Mouse (Mus musculus): ENCODE measurements around the gene Gata1. TPM values are rescaled to one million over a fixed set of nuclear protein-coding genes. Genes with fewer than 3 reads are reported as not detected.

Gata1 gene
- total RNA-seq, 2 experiments from 2014 or later = 0.14 TPM; not detected in 1

Other genes with a start within 250 kb of the Gata1 start
- 1 to 10 TPM; 5.4 to 5.7 TPM for gene Praf2, start 249.6 kb downstream of the Gata1 start, total RNA-seq (2021)
- gene Ccdc120, start 227.2 kb downstream of the Gata1 start, total RNA-seq (2021) = 1 to 10 TPM in 1 of 2 experiments, under 1 TPM in 1; 0.42 to 1.8 TPM
- 10 to 100 TPM; 14.3 to 17.3 TPM for gene Tfe3, start 215.5 kb downstream of the Gata1 start, total RNA-seq (2021)
- 10 to 100 TPM; 25.1 to 25.4 TPM for gene Gripap1, start 188.3 kb downstream of the Gata1 start, total RNA-seq (2021)
- gene Kcnd1, start 155.8 kb downstream of the Gata1 start, total RNA-seq (2021) = under 1 TPM; 0.19 to 0.28 TPM
- gene Otud5, start 136.7 kb downstream of the Gata1 start, total RNA-seq (2021) = 10 to 100 TPM; 26.1 to 27.8 TPM
- 1 to 10 TPM; 2.4 to 3.3 TPM for gene Pim2, start 99.8 kb downstream of the Gata1 start, total RNA-seq (2021)
- gene Slc35a2, start 94.0 kb downstream of the Gata1 start, total RNA-seq (2021) = 10 to 100 TPM; 13.2 to 16.7 TPM
- gene Pqbp1, start 78.8 kb downstream of the Gata1 start, total RNA-seq (2021) = 10 to 100 TPM; 22.2 to 22.4 TPM
- 10 to 100 TPM; 44.5 to 49.0 TPM for gene Timm17b, start 78.7 kb downstream of the Gata1 start, total RNA-seq (2021)
- gene Gm10491, start 70.2 kb downstream of the Gata1 start, total RNA-seq (2021) = not detected
- not detected for gene Gm10490, start 68.5 kb downstream of the Gata1 start, total RNA-seq (2021)
- under 1 TPM in 1 of 2 experiments, not detected in 1; 0.25 TPM for gene Pcsk1n, start 58.2 kb downstream of the Gata1 start, total RNA-seq (2021)
- not detected for gene Eras, start 49.5 kb downstream of the Gata1 start, total RNA-seq (2021)
- 10 to 100 TPM; 11.1 to 11.8 TPM for gene Hdac6, start 30.2 kb downstream of the Gata1 start, total RNA-seq (2021)
- gene Glod5, start 40.4 kb upstream of the Gata1 start, total RNA-seq (2021) = not detected
- 1 to 10 TPM; 4.8 to 5.1 TPM for gene Suv39h1, start 96.7 kb upstream of the Gata1 start, total RNA-seq (2021)
- gene Was, start 112.4 kb upstream of the Gata1 start, total RNA-seq (2021) = 1 to 10 TPM; 1.9 to 2.5 TPM
- 10 to 100 TPM; 39.4 to 44.4 TPM for gene Wdr13, start 154.8 kb upstream of the Gata1 start, total RNA-seq (2021)
- gene Rbm3, start 167.8 kb upstream of the Gata1 start, total RNA-seq (2021) = 10 to 100 TPM; 63.1 to 74.0 TPM
- gene Tbc1d25, start 198.1 kb upstream of the Gata1 start, total RNA-seq (2021) = 1 to 10 TPM; 3.9 to 5.6 TPM
- gene Ebp, start 215.4 kb upstream of the Gata1 start, total RNA-seq (2021) = 10 to 100 TPM; 19.6 to 25.1 TPM
- 1 to 10 TPM; 3.0 to 3.4 TPM for gene Porcn, start 228.5 kb upstream of the Gata1 start, total RNA-seq (2021)

All from heart, postnatal 36 days (tissue).